Mouse (Mus musculus) liver, embryonic 11.5 days (tissue): Measurements from ENCODE around the gene Gpr84. TPM values are rescaled to one million over a fixed set of nuclear protein-coding genes. Genes with fewer than 3 reads are reported as not detected.

Experiments
- ATAC-seq: fragments of 200-750 bp; cut with Nextera tagmentation; replicated peaks from 2 replicates; pipeline ENCODE4 v1.8.0; 2017; ENCODE audit warnings: moderate number of reproducible peaks, mild to moderate bottlenecking, moderate TSS enrichment, moderate library complexity; ENCODE audit not compliant: low FRiP score
- DNase-seq: peaks from one replicate; pipeline ENCODE4 v3.0.0-alpha.2; 2017; ENCODE audit warnings: low spot score
- H3K27ac ChIP-seq: fragments of 300-500 bp; sonication (generic); 2 replicates; pipeline ENCODE4 v1.5.1; 2014; ENCODE audit warnings: mild to moderate bottlenecking, low read depth, low read length, control low read depth
- H3K27me3 ChIP-seq: fragments of 300-500 bp; sonication (generic); replicated peaks from 2 replicates; pipeline ENCODE4 v1.6.1; 2014; ENCODE audit warnings: low read length, mixed read lengths; ENCODE audit not compliant: control insufficient read depth, insufficient read depth
- H3K36me3 ChIP-seq: fragments of 300-500 bp; sonication (generic); 2 replicates; pipeline ENCODE4 v1.6.1; 2014; ENCODE audit warnings: mild to moderate bottlenecking, low read length, moderate library complexity, mixed read lengths; ENCODE audit not compliant: control insufficient read depth, insufficient read depth
- H3K4me1 ChIP-seq: fragments of 300-500 bp; sonication (generic); replicated peaks from 2 replicates; pipeline ENCODE4 v1.6.1; 2014; ENCODE audit warnings: low read length, mixed read lengths; ENCODE audit not compliant: control insufficient read depth, insufficient read depth
- H3K4me2 ChIP-seq: fragments of 300-500 bp; sonication (generic); 2 replicates; pipeline ENCODE4 v1.6.1; 2014; ENCODE audit warnings: mild to moderate bottlenecking, control low read depth, moderate library complexity
- H3K4me3 ChIP-seq: fragments of 300-500 bp; sonication (generic); 2 replicates; pipeline ENCODE4 v1.5.1; 2014; ENCODE audit warnings: low read depth, low read length, control low read depth
- H3K9ac ChIP-seq: fragments of 300-500 bp; sonication (generic); 2 replicates; pipeline ENCODE4 v1.6.1; 2014; ENCODE audit warnings: low read depth, low read length, control low read depth
- H3K9me3 ChIP-seq: fragments of 300-500 bp; sonication (generic); 2 replicates; pipeline ENCODE4 v1.6.1; 2016; ENCODE audit warnings: low read length, inconsistent platforms, mixed read lengths; ENCODE audit not compliant: control insufficient read depth
- WGBS: fragments of 180-500 bp; shearing (Covaris S2); extraction: QIAGEN DNeasy Blood & Tissue Kit; methylation state at CpG from one replicate; pipeline ENCODE4 v1.1.7; 2014; 5-methylcytosine and 5-hydroxymethylcytosine counted together
- polyA plus RNA-seq: library from polyadenylated mRNA; unstranded; fragments of >200 nt; fragmentation: Nextera tagmentation; extraction: Ambion mirVana; gene quantifications from 2 replicates; pipeline ENCODE4 v1.2.1, GENCODE M21; 2014

The Gpr84 gene
- polyA plus RNA-seq, 1 experiment from 2014 or later = 0.49 TPM

GRCm38 (mm10) chr15:103333081-103333615, 22.7 kb upstream of the Gpr84 start:
- no peaks in the 10 kb centered on the region for H3K9me3 ChIP-seq
- no peaks in the 10 kb centered on the region for H3K36me3 ChIP-seq
- DNase-seq (no peak), ATAC-seq (no peak)
- no peaks in the 10 kb centered on the region for H3K27me3 ChIP-seq
- H3K27ac ChIP-seq = no peak overlapping the region
- H3K9ac ChIP-seq = no peak overlapping the region
- H3K4me1 ChIP-seq = peaks cover 32% of the 10 kb centered on the region
- H3K4me2 ChIP-seq = peak overlapping the region; percentile 30
- H3K4me3 ChIP-seq = peak overlapping the region; percentile 23; the same call in 1 of the 2 replicates
- WGBS = 57% methylated on average over 5 of the region's 5 CpGs

GRCm38 (mm10) chr15:103323455-103324247, 13.2 kb upstream of the Gpr84 start:
- Histone ChIP-seq H3K4me1 (peaks cover 35% of the 10 kb centered on the region), H3K27me3 (no peaks in the 10 kb centered on the region)
- peak; percentile 97 for ATAC-seq

GRCm38 (mm10) chr15:103323070-103323454, 12.7 kb upstream of the Gpr84 start:
- Histone ChIP-seq H3K36me3 (peaks cover 5% of the 10 kb centered on the region; the same call in 1 of the 2 replicates), H3K4me3 (peak overlapping the region; percentile 73), H3K4me1 (peaks cover 35% of the 10 kb centered on the region), H3K9ac (peak overlapping the region; percentile 70), H3K27me3 (no peaks in the 10 kb centered on the region), H3K4me2 (peak overlapping the region; percentile 98), H3K27ac (peak overlapping the region; percentile 81; the same call in 1 of the 2 replicates), H3K9me3 (no peaks in the 10 kb centered on the region)
- no peak for DNase-seq
- WGBS = 1% methylated on average over 12 of the region's 26 CpGs
- peak; percentile 63 for ATAC-seq

More at GRCm38 (mm10) chr15:103323455-103324247, 13.2 kb upstream of the Gpr84 start:
- Histone ChIP-seq H3K9ac (peak overlapping the region; percentile 70), H3K9me3 (no peaks in the 10 kb centered on the region), H3K4me3 (peak overlapping the region; percentile 73), H3K4me2 (peak overlapping the region; percentile 98), H3K27ac (peak overlapping the region; percentile 81), H3K36me3 (peaks cover 4% of the 10 kb centered on the region; the same call in 1 of the 2 replicates)
- peak; percentile 92 for DNase-seq
- under 1% methylated on average over 37 of the region's 40 CpGs for WGBS

- Histone ChIP-seq H3K27me3 (no peaks in the 10 kb centered on the region), H3K9me3 (no peaks in the 10 kb centered on the region), H3K9ac (no peak overlapping the region), H3K36me3 (peaks cover 7% of the 10 kb centered on the region; the same call in 1 of the 2 replicates), H3K27ac (no peak overlapping the region), H3K4me1 (peaks cover 38% of the 10 kb centered on the region), H3K4me3 (peak overlapping the region; percentile 73), H3K4me2 (peak overlapping the region; percentile 98)
- WGBS = 52% methylated on average over 4 of the region's 4 CpGs
- DNase-seq (no peak), ATAC-seq (no peak)
These were observed 12.0 kb upstream of the Gpr84 start for GRCm38 (mm10) chr15:103322396-103322795.

GRCm38 (mm10) chr15:103321076-103321475, 10.7 kb upstream of the Gpr84 start:
- no peak for DNase-seq
- Histone ChIP-seq H3K9ac (no peak overlapping the region), H3K27me3 (no peaks in the 10 kb centered on the region), H3K4me2 (no peak overlapping the region), H3K4me3 (no peak overlapping the region), H3K27ac (no peak overlapping the region), H3K36me3 (peaks cover 16% of the 10 kb centered on the region; the same call in 1 of the 2 replicates), H3K9me3 (no peaks in the 10 kb centered on the region), H3K4me1 (peaks cover 44% of the 10 kb centered on the region)
- 63% methylated on average over 1 of the region's 1 CpGs for WGBS
- no peak for ATAC-seq

- no peak for ATAC-seq
- Histone ChIP-seq H3K27me3 (no peaks in the 10 kb centered on the region), H3K4me1 (peaks cover 50% of the 10 kb centered on the region), H3K4me2 (no peak overlapping the region), H3K27ac (no peak overlapping the region), H3K4me3 (no peak overlapping the region), H3K36me3 (peaks cover 16% of the 10 kb centered on the region; the same call in 1 of the 2 replicates), H3K9me3 (no peaks in the 10 kb centered on the region), H3K9ac (no peak overlapping the region)
- 86% methylated on average over 3 of the region's 3 CpGs for WGBS
- DNase-seq = no peak
These were observed 7.9 kb upstream of the Gpr84 start for GRCm38 (mm10) chr15:103318201-103318816.

- Histone ChIP-seq H3K4me1 (peaks cover 47% of the 10 kb centered on the region), H3K4me2 (no peak overlapping the region), H3K9me3 (no peaks in the 10 kb centered on the region), H3K4me3 (no peak overlapping the region), H3K27me3 (no peaks in the 10 kb centered on the region), H3K27ac (no peak overlapping the region), H3K9ac (no peak overlapping the region), H3K36me3 (peaks cover 16% of the 10 kb centered on the region; the same call in 1 of the 2 replicates)
- ATAC-seq (no peak), DNase-seq (no peak)
- WGBS = 86% methylated on average over 8 of the region's 8 CpGs
These were observed 7.3 kb upstream of the Gpr84 start for GRCm38 (mm10) chr15:103317731-103318130.

- no peak overlapping the region for H3K4me3 ChIP-seq
- DNase-seq (no peak), ATAC-seq (no peak)
- peaks cover 16% of the 10 kb centered on the region; the same call in 1 of the 2 replicates for H3K36me3 ChIP-seq
- H3K4me2 ChIP-seq = no peak overlapping the region
- no peak overlapping the region for H3K27ac ChIP-seq
- no peak overlapping the region for H3K9ac ChIP-seq
- no peaks in the 10 kb centered on the region for H3K9me3 ChIP-seq
- H3K27me3 ChIP-seq = no peaks in the 10 kb centered on the region
- H3K4me1 ChIP-seq = peaks cover 42% of the 10 kb centered on the region
These were observed 6.7 kb upstream of the Gpr84 start for GRCm38 (mm10) chr15:103317120-103317519.
